Mouse (Mus musculus): Measurements from ENCODE around the gene Fam174a. TPM values are rescaled to one million over a fixed set of nuclear protein-coding genes. Genes with fewer than 3 reads are reported as not detected.

Fam174a gene
- polyA plus RNA-seq (2015; fragmentation: Nextera tagmentation; extraction: Ambion mirVana): 29.2 and 33.3 TPM in 2 replicates

DNA sequence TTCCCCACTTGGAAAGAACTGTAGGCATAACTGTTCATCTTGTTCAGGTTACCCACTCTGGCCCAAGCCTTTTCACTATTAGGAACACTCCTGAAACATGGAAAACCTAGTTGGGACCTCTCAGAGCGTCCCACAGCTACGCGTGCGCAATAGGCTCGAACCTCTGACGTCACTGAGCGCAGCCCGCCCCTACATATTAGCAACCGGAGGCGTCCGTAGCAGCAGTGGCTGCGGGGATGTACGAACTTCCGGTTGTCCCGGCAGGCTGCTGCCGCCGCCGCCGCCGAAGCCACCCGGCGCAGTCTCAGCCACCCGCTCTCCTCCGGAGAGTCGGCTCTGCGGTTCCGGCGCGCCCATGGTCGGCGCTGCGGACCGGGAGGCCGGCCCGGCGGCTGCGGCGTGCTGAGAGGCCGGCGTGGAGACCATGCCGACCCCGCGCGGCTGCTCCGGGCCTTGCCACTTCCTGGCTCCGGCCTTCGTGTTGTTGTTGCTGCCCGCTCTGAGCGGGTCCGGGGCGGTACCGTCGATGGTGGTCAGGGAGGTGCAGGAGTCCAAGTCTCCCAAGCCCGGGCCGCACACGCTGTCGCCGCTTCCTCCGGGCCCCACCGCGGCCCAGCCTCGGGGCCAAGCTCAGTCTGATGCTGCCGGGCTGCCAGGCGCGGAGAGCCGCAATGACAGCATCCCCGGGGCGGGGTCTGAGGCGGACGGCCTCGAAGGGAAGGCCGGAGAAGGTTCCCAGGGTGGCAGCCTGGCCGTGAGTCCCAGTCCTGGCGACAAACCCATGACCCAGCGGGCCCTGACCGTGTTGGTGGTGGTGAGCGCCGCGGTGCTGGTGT, at the start of gene Fam174a:
Gene Fam174a, plus strand, starts transcription at position 231 of the 836 bp plus-strand sequence.

